Mouse (Mus musculus): ENCODE data around the gene Mogat1. TPM values are rescaled to one million over a fixed set of nuclear protein-coding genes. Genes with fewer than 3 reads are reported as not detected.
"Not testable (repeated sequence)": the region's sequence is repeated elsewhere in the genome, so short reads cannot be mapped to it uniquely, and the experiment has no call there.

The Mogat1 gene
- polyA plus RNA-seq (2014; fragmentation: Nextera tagmentation; extraction: Ambion mirVana) = 0.39 TPM in 1 of 2 replicates, not detected in the other

GRCm38 (mm10) chr1:78510862-78511261 lies at the start of gene Mogat1:
Mogat1 (plus strand) TSS chr1:78510991.
- no peaks in the 10 kb centered on the region for H3K27me3 ChIP-seq (ENCODE audit: control insufficient read depth, insufficient read depth, low read length)
- H3K4me3 ChIP-seq (ENCODE audit: low read depth, low read length) = peak within 1 kb of the TSS; percentile 28
- no peaks in the 10 kb centered on the region for H3K4me1 ChIP-seq (ENCODE audit: control insufficient read depth, insufficient read depth, low read length)
- peak within 1 kb of the TSS; percentile 52 for H3K4me2 ChIP-seq (ENCODE audit: low read depth, low read length)
- H3K36me3 ChIP-seq (ENCODE audit: control insufficient read depth, insufficient read depth, low read length) = no peaks in the 10 kb centered on the region
- H3K9ac ChIP-seq (replicated peaks; ENCODE audit: low read depth, low read length) = peak within 1 kb of the TSS; percentile 54
- 81% methylated on average over 5 of the region's 5 CpGs for WGBS
- ATAC-seq (ENCODE audit: low read depth) = no peak
- H3K27ac ChIP-seq (ENCODE audit: low read depth, low read length) = no peak within 1 kb of the TSS
- H3K9me3 ChIP-seq (ENCODE audit: control insufficient read depth, low read length) = no peaks in the 10 kb centered on the region

- Histone ChIP-seq H3K4me2 (ENCODE audit: low read depth, low read length) (no peak overlapping the region), H3K9me3 (ENCODE audit: control insufficient read depth, low read length) (no peaks in the 10 kb centered on the region), H3K4me3 (ENCODE audit: low read depth, low read length) (no peak overlapping the region), H3K36me3 (ENCODE audit: control insufficient read depth, insufficient read depth, low read length) (peaks cover 31% of the 10 kb centered on the region), H3K4me1 (ENCODE audit: control insufficient read depth, insufficient read depth, low read length) (no peaks in the 10 kb centered on the region), H3K9ac (replicated peaks; ENCODE audit: low read depth, low read length) (no peak overlapping the region), H3K27me3 (ENCODE audit: control insufficient read depth, insufficient read depth, low read length) (no peaks in the 10 kb centered on the region), H3K27ac (ENCODE audit: low read depth, low read length) (no peak overlapping the region)
- no peak for ATAC-seq (ENCODE audit: low read depth)
- WGBS = 95% methylated on average over 5 of the region's 5 CpGs
Measured at GRCm38 (mm10) chr1:78472441-78472840, 38.4 kb upstream of the Mogat1 start.

- H3K4me3 ChIP-seq (ENCODE audit: low read depth, low read length) = no peak overlapping the region
- ATAC-seq (ENCODE audit: low read depth) = no peak
- H3K4me1 ChIP-seq (ENCODE audit: control insufficient read depth, insufficient read depth, low read length) = peaks cover 6% of the 10 kb centered on the region
- H3K36me3 ChIP-seq (ENCODE audit: control insufficient read depth, insufficient read depth, low read length) = no peaks in the 10 kb centered on the region
- no peak overlapping the region for H3K27ac ChIP-seq (ENCODE audit: low read depth, low read length)
- 90% methylated on average over 3 of the region's 3 CpGs for WGBS
- H3K4me2 ChIP-seq (ENCODE audit: low read depth, low read length) = no peak overlapping the region
- no peaks in the 10 kb centered on the region for H3K27me3 ChIP-seq (ENCODE audit: control insufficient read depth, insufficient read depth, low read length)
- H3K9me3 ChIP-seq (ENCODE audit: control insufficient read depth, low read length) = no peaks in the 10 kb centered on the region
- H3K9ac ChIP-seq (replicated peaks; ENCODE audit: low read depth, low read length) = no peak overlapping the region
Measured at GRCm38 (mm10) chr1:78483430-78483829, 27.4 kb upstream of the Mogat1 start.

- no peak overlapping the region for H3K9ac ChIP-seq (replicated peaks; ENCODE audit: low read depth, low read length)
- no peak overlapping the region for H3K4me3 ChIP-seq (ENCODE audit: low read depth, low read length)
- H3K9me3 ChIP-seq (ENCODE audit: control insufficient read depth, low read length) = no peaks in the 10 kb centered on the region
- H3K4me2 ChIP-seq (ENCODE audit: low read depth, low read length) = no peak overlapping the region
- no peak for ATAC-seq (ENCODE audit: low read depth)
- peaks cover 7% of the 10 kb centered on the region for H3K4me1 ChIP-seq (ENCODE audit: control insufficient read depth, insufficient read depth, low read length)
- no peaks in the 10 kb centered on the region for H3K36me3 ChIP-seq (ENCODE audit: control insufficient read depth, insufficient read depth, low read length)
- WGBS = 61% methylated on average over 2 of the region's 2 CpGs
- H3K27ac ChIP-seq (ENCODE audit: low read depth, low read length) = no peak overlapping the region
- no peaks in the 10 kb centered on the region for H3K27me3 ChIP-seq (ENCODE audit: control insufficient read depth, insufficient read depth, low read length)
Measured at GRCm38 (mm10) chr1:78484361-78484760, 26.4 kb upstream of the Mogat1 start.

- Histone ChIP-seq H3K4me1 (ENCODE audit: control insufficient read depth, insufficient read depth, low read length) (peaks cover 10% of the 10 kb centered on the region), H3K4me3 (ENCODE audit: low read depth, low read length) (peak overlapping the region; percentile 82), H3K27me3 (ENCODE audit: control insufficient read depth, insufficient read depth, low read length) (no peaks in the 10 kb centered on the region), H3K27ac (ENCODE audit: low read depth, low read length) (peak overlapping the region; percentile 49; the same call in 1 of the 2 replicates), H3K9ac (replicated peaks; ENCODE audit: low read depth, low read length) (peak overlapping the region; percentile 76), H3K9me3 (ENCODE audit: control insufficient read depth, low read length) (no peaks in the 10 kb centered on the region), H3K36me3 (ENCODE audit: control insufficient read depth, insufficient read depth, low read length) (no peaks in the 10 kb centered on the region), H3K4me2 (ENCODE audit: low read depth, low read length) (peak overlapping the region; percentile 75)
- WGBS = 0% methylated on average over 28 of the region's 28 CpGs
- ATAC-seq (ENCODE audit: low read depth) = no peak
Measured at GRCm38 (mm10) chr1:78488427-78488751, 22.4 kb upstream of the Mogat1 start.

GRCm38 (mm10) chr1:78488752-78489492 lies 21.9 kb upstream of the Mogat1 start, which contains the start of gene Farsb:
Farsb (minus strand) TSS chr1:78488897.
- peaks cover 10% of the 10 kb centered on the region for H3K4me1 ChIP-seq (ENCODE audit: control insufficient read depth, insufficient read depth, low read length)
- H3K9me3 ChIP-seq (ENCODE audit: control insufficient read depth, low read length) = no peaks in the 10 kb centered on the region
- peak within 1 kb of the TSS; percentile 49; the same call in 1 of the 2 replicates for H3K27ac ChIP-seq (ENCODE audit: low read depth, low read length)
- no peaks in the 10 kb centered on the region for H3K36me3 ChIP-seq (ENCODE audit: control insufficient read depth, insufficient read depth, low read length)
- peak within 1 kb of the TSS; percentile 82 for H3K4me3 ChIP-seq (ENCODE audit: low read depth, low read length)
- ATAC-seq (ENCODE audit: low read depth) = peak; percentile 97
- no peaks in the 10 kb centered on the region for H3K27me3 ChIP-seq (ENCODE audit: control insufficient read depth, insufficient read depth, low read length)
- peak within 1 kb of the TSS; percentile 76 for H3K9ac ChIP-seq (replicated peaks; ENCODE audit: low read depth, low read length)
- peak within 1 kb of the TSS; percentile 75 for H3K4me2 ChIP-seq (ENCODE audit: low read depth, low read length)
- under 1% methylated on average over 31 of the region's 31 CpGs for whole genome bisulfite sequencing

- Histone ChIP-seq H3K4me2 (ENCODE audit: low read depth, low read length) (no peak overlapping the region), H3K4me3 (ENCODE audit: low read depth, low read length) (no peak overlapping the region), H3K9me3 (ENCODE audit: control insufficient read depth, low read length) (no peaks in the 10 kb centered on the region), H3K27me3 (ENCODE audit: control insufficient read depth, insufficient read depth, low read length) (no peaks in the 10 kb centered on the region), H3K9ac (replicated peaks; ENCODE audit: low read depth, low read length) (no peak overlapping the region), H3K27ac (ENCODE audit: low read depth, low read length) (no peak overlapping the region), H3K4me1 (ENCODE audit: control insufficient read depth, insufficient read depth, low read length) (peaks cover 10% of the 10 kb centered on the region), H3K36me3 (ENCODE audit: control insufficient read depth, insufficient read depth, low read length) (no peaks in the 10 kb centered on the region)
- no peak for ATAC-seq (ENCODE audit: low read depth)
- 80% methylated on average over 1 of the region's 1 CpGs for WGBS
Measured at GRCm38 (mm10) chr1:78490143-78490542, 20.6 kb upstream of the Mogat1 start.

GRCm38 (mm10) chr1:78501036-78501435 lies 9.8 kb upstream of the Mogat1 start:
- ATAC-seq (ENCODE audit: low read depth) = no peak
- H3K4me1 ChIP-seq (ENCODE audit: control insufficient read depth, insufficient read depth, low read length) = no peaks in the 10 kb centered on the region
- no peaks in the 10 kb centered on the region for H3K36me3 ChIP-seq (ENCODE audit: control insufficient read depth, insufficient read depth, low read length)

GRCm38 (mm10) chr1:78501856-78502255 lies 8.9 kb upstream of the Mogat1 start:
- H3K9me3 ChIP-seq (ENCODE audit: control insufficient read depth, low read length); H3K27ac ChIP-seq (ENCODE audit: low read depth, low read length); H3K4me2 ChIP-seq (ENCODE audit: low read depth, low read length); H3K4me3 ChIP-seq (ENCODE audit: low read depth, low read length); H3K4me1 ChIP-seq (ENCODE audit: control insufficient read depth, insufficient read depth, low read length); H3K27me3 ChIP-seq (ENCODE audit: control insufficient read depth, insufficient read depth, low read length); H3K36me3 ChIP-seq (ENCODE audit: control insufficient read depth, insufficient read depth, low read length); H3K9ac ChIP-seq (replicated peaks; ENCODE audit: low read depth, low read length); ATAC-seq (ENCODE audit: low read depth): not testable (repeated sequence)
- WGBS = 92% methylated on average over 12 of the region's 12 CpGs

More at GRCm38 (mm10) chr1:78501036-78501435, 9.8 kb upstream of the Mogat1 start:
- WGBS = 94% methylated on average over 16 of the region's 16 CpGs
- H3K27ac ChIP-seq (ENCODE audit: low read depth, low read length) = no peak overlapping the region
- no peak overlapping the region for H3K9ac ChIP-seq (replicated peaks; ENCODE audit: low read depth, low read length)
- H3K4me2 ChIP-seq (ENCODE audit: low read depth, low read length) = no peak overlapping the region
- H3K4me3 ChIP-seq (ENCODE audit: low read depth, low read length) = no peak overlapping the region
- no peaks in the 10 kb centered on the region for H3K9me3 ChIP-seq (ENCODE audit: control insufficient read depth, low read length)
- no peaks in the 10 kb centered on the region for H3K27me3 ChIP-seq (ENCODE audit: control insufficient read depth, insufficient read depth, low read length)

Data from neural tube, embryonic 14.5 days (tissue).